Mouse (Mus musculus): ENCODE measurements at regions not wholly inside any gene's neighbourhood (a gene's known extent, or its start where the extent isn't known, plus 50 kb on each side); places are given as distances from the start of the nearest gene placed in this dataset.

DNA sequence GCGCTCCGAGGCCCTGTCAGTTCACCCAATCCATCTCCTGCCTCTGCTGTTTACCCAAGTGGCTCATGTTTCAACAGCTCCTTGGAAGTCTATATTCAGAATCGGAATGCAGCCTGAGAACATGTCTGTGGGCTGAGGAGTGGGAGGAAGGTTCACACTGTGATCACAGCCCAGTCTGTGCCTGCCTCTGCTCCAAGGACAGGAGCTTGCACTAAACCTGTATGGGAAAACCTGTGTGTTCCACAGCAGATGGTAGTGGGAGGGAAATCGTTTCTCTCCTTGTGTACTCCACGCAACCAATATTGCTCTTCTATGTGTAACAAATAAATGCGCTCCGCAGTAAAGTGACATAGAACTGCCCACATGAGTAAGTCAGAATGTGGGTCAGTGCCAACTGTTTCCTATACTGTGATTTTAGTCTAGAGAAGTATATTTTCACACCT is 514.0 kb upstream of the Epha7 start:
- Histone ChIP-seq H3K4me1 (replicated peaks) (no peaks in the 10 kb centered on the region), H3K27ac (no peak overlapping the region), H3K4me3 (replicated peaks) (no peak overlapping the region), H3K9ac (no peak overlapping the region), H3K27me3 (replicated peaks) (no peaks in the 10 kb centered on the region), H3K36me3 (no peaks in the 10 kb centered on the region), H3K9me3 (no peaks in the 10 kb centered on the region), H3K4me2 (replicated peaks) (no peak overlapping the region)
- 48% methylated on average over 7 of the region's 7 CpGs for WGBS
- ATAC-seq, result peak; percentile 20; the same call in 1 of the 2 replicates

DNA sequence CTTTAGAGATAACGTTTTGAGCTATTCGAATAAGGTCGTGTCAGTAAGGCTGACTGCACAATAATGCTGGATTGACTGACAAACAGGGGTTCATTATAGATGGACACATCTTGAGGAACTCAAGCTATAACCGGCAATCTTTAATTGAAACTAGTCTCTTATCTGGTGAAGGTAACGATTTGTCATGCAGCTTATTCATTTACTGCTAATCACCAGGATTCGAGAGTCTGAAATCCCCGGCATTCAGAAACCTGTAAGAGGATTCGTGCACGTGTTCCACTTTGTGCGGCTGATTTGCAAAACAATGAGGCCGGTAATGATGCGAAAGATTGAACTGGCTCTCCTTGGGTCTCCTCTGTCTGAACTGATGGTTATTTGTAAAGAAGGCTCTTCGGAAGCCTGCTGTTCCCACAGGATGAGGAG is 512.9 kb upstream of the Epha7 start:
- Histone ChIP-seq H3K27me3 (replicated peaks) (no peaks in the 10 kb centered on the region), H3K4me1 (replicated peaks) (no peaks in the 10 kb centered on the region), H3K9me3 (no peaks in the 10 kb centered on the region), H3K4me2 (replicated peaks) (no peak overlapping the region), H3K27ac (no peak overlapping the region), H3K9ac (no peak overlapping the region), H3K4me3 (replicated peaks) (no peak overlapping the region), H3K36me3 (no peaks in the 10 kb centered on the region)
- 67% methylated on average over 13 of the region's 13 CpGs for WGBS
- no peak for ATAC-seq

DNA sequence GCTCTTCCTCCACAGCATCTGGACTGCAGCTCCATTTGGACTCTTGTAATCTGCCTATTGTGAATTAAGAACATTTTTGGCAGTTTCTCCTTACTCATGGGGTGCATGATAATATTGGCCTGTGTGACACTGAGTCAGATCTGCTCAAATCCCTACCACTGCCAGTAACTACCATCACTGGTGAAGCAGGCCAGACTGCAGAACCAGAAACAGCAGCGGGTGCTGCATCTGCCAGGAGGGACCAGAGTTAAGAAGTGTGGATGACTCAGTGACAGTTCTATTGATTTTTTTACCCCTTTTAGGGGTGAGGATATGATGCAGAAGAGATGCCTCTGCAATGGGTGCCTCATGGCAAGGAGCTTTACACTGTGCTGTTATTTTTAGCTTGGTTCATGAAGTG is 511.2 kb upstream of the Epha7 start:
- 72% methylated on average over 1 of the region's 1 CpGs for WGBS
- Histone ChIP-seq H3K27me3 (replicated peaks) (no peaks in the 10 kb centered on the region), H3K4me1 (replicated peaks) (no peaks in the 10 kb centered on the region), H3K9ac (no peak overlapping the region), H3K4me3 (replicated peaks) (no peak overlapping the region), H3K4me2 (replicated peaks) (no peak overlapping the region), H3K36me3 (no peaks in the 10 kb centered on the region), H3K9me3 (no peaks in the 10 kb centered on the region), H3K27ac (no peak overlapping the region)
- ATAC-seq, result no peak

DNA sequence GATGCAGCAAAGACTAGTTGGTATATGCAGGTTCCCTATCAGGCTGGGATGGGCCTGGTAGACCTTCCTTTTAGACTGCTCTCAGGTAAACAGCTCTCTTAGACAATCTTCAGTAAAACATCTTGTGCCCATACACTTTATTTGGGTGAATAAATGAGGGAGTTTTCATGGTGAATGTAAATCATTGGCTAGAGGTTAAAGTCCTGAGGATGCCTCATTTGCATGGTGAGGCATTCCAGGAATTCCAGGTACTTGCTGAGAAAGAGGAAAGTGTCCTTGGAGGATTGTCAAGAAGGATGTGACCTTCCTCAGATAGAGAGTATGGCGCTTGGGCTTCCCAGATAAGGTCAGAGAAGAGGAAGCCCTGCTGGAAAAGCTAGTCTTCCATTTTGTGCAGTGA is 481.9 kb upstream of the Epha7 start:
- Histone ChIP-seq H3K27ac (no peak overlapping the region), H3K4me1 (replicated peaks) (no peaks in the 10 kb centered on the region), H3K9ac (no peak overlapping the region), H3K4me3 (replicated peaks) (no peak overlapping the region), H3K36me3 (no peaks in the 10 kb centered on the region), H3K4me2 (replicated peaks) (no peak overlapping the region), H3K9me3 (no peaks in the 10 kb centered on the region), H3K27me3 (replicated peaks) (no peaks in the 10 kb centered on the region)
- no peak for ATAC-seq
- WGBS, result 75% methylated on average over 1 of the region's 1 CpGs

DNA sequence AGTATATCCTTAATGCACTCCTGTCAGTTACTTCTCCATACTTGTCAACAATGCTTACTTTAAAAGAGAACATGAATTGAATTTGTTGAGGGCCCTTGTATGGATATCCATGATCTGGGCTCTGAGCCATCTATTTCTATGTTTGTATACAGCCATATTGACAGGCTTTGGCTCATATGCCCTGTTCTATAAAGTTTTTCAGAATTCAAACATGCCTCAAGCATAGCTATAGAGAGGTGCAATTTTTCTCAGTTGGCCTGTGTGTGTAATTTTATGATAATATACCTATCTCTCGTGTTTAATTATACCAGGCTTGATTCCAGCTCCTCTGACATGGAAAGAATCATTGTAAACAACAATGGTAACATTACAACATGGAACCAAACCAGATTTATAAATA is 448.4 kb upstream of the Epha7 start:
- H3K4me2 ChIP-seq (replicated peaks), result no peak overlapping the region
- H3K9me3 ChIP-seq, result no peaks in the 10 kb centered on the region
- no peaks in the 10 kb centered on the region for H3K4me1 ChIP-seq (replicated peaks)
- H3K9ac ChIP-seq, result no peak overlapping the region
- WGBS, result 55% methylated on average over 1 of the region's 1 CpGs
- H3K27me3 ChIP-seq (replicated peaks), result no peaks in the 10 kb centered on the region
- no peak overlapping the region for H3K27ac ChIP-seq
- H3K36me3 ChIP-seq, result no peaks in the 10 kb centered on the region
- ATAC-seq, result no peak
- H3K4me3 ChIP-seq (replicated peaks), result no peak overlapping the region

DNA sequence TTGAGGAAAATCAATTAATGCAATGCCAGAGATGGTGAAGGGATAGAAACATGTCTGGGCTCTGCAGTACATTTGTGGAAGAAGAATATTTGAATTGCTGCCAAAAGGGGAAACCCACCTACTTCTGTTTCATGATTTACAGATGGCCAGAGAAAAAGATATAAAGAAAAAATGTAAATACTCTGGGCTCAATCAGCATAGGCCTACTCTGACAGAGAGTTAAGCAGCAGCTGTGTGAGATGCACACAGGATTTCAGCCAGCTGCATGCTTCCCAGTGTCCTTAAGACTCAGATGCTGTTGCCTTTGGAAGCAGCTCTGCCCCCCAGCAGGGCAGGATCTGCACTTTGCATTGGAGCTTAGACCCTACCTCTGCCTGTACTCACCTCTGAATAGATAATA is 435.8 kb upstream of the Epha7 start:
- Histone ChIP-seq H3K36me3 (no peaks in the 10 kb centered on the region), H3K27me3 (replicated peaks) (no peaks in the 10 kb centered on the region), H3K9me3 (no peaks in the 10 kb centered on the region), H3K4me1 (replicated peaks) (no peaks in the 10 kb centered on the region), H3K27ac (no peak overlapping the region), H3K4me3 (replicated peaks) (no peak overlapping the region), H3K9ac (no peak overlapping the region), H3K4me2 (replicated peaks) (no peak overlapping the region)
- peak; percentile 61; the same call in 1 of the 2 replicates for ATAC-seq

DNA sequence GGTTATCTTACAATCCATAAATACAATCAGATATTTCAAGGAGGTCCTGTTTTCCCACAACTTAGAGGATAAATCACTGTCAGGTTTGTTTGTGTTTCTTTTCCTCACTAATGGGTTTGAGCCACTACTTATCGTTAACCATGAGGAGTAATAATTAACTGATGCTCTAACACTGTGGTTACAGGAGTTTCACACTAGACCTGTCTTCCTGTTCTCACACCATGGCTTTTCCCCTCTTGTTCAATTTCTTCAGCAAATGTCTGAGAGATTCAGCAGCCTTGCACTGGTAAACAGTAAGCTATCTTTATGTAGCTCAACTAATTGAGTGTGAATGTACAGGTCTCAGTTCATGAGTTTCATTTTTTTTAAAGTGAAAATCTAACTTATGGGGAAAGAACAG is 434.3 kb upstream of the Epha7 start:
- no peak overlapping the region for H3K27ac ChIP-seq
- H3K4me3 ChIP-seq (replicated peaks), result no peak overlapping the region
- H3K27me3 ChIP-seq (replicated peaks), result no peaks in the 10 kb centered on the region
- no peaks in the 10 kb centered on the region for H3K4me1 ChIP-seq (replicated peaks)
- no peak for ATAC-seq
- no peaks in the 10 kb centered on the region for H3K9me3 ChIP-seq
- H3K4me2 ChIP-seq (replicated peaks), result no peak overlapping the region
- no peak overlapping the region for H3K9ac ChIP-seq
- no peaks in the 10 kb centered on the region for H3K36me3 ChIP-seq
- 10% methylated on average over 1 of the region's 1 CpGs for WGBS

DNA sequence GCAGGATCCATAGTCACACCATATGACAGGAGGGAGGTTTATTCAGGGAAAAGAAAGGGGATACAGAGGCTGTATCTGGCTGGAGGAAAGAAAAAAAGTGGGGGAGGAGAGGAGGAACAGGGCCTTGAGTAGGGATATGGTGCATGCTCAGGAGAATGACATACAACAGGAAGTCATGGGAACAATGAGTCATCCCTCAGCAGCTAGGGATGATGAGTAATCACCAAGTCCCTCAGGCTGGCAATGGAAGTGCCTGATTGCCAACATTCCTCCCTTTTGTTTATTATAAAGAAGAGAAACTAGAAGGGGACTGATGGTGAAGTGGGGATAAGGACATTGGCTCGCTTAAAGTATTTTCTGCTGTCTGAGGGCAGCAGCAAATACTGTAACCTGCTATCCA is 388.6 kb upstream of the Epha7 start:
- H3K4me2 ChIP-seq (replicated peaks), result no peak overlapping the region
- WGBS, result 55% methylated on average over 1 of the region's 1 CpGs
- H3K4me1 ChIP-seq (replicated peaks), result no peaks in the 10 kb centered on the region
- H3K36me3 ChIP-seq, result no peaks in the 10 kb centered on the region
- H3K27me3 ChIP-seq (replicated peaks), result no peaks in the 10 kb centered on the region
- no peak overlapping the region for H3K9ac ChIP-seq
- H3K9me3 ChIP-seq, result no peaks in the 10 kb centered on the region
- no peak overlapping the region for H3K4me3 ChIP-seq (replicated peaks)
- ATAC-seq, result no peak
- H3K27ac ChIP-seq, result no peak overlapping the region

DNA sequence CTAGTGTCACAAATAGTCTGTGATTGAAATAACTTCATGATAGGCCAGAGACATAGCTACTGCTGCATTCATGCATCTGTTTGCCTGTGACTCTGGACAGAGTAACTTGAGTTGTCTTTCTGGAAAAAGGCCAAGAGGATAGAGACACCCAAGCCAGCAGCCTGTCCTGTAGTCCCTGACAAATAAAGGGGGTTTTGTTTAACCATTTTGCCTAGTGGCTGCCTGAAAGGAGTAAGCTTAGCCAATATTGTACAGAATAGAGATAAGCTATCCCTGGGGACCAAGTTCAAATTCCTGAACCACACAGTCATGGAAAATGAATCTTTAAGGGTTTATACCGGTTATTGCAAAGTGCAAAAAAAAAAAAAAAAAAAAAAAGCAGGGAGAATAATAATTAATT is 372.8 kb upstream of the Epha7 start:
- Histone ChIP-seq H3K9ac (no peak overlapping the region), H3K27me3 (replicated peaks) (no peaks in the 10 kb centered on the region), H3K4me3 (replicated peaks) (no peak overlapping the region), H3K36me3 (no peaks in the 10 kb centered on the region), H3K27ac (no peak overlapping the region), H3K9me3 (no peaks in the 10 kb centered on the region), H3K4me1 (replicated peaks) (no peaks in the 10 kb centered on the region), H3K4me2 (replicated peaks) (no peak overlapping the region)
- ATAC-seq, result no peak
- 55% methylated on average over 1 of the region's 1 CpGs for WGBS

DNA sequence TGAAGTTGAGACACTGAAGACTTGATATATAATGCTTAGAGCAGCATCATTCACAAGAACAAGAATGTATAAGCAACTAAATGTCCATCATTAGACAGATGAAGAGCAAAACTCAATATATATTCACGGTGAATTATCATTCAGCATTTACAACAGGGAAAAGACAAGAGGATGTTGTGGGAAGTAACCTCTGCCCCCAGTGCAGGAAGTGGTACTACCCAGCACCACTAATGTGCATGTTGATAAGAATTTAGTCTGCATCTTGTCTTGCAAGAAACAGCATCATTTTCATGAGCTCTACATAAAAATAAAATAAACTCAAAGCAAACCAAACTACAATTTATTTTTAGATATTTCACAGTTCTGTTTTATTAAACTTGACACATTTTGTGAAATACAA is 359.8 kb upstream of the Epha7 start:
- Histone ChIP-seq H3K27me3 (replicated peaks) (no peaks in the 10 kb centered on the region), H3K4me2 (replicated peaks) (no peak overlapping the region), H3K36me3 (no peaks in the 10 kb centered on the region), H3K9ac (no peak overlapping the region), H3K27ac (no peak overlapping the region), H3K4me3 (replicated peaks) (no peak overlapping the region), H3K9me3 (no peaks in the 10 kb centered on the region), H3K4me1 (replicated peaks) (no peaks in the 10 kb centered on the region)
- 74% methylated on average over 1 of the region's 1 CpGs for WGBS
- ATAC-seq, result no peak

DNA sequence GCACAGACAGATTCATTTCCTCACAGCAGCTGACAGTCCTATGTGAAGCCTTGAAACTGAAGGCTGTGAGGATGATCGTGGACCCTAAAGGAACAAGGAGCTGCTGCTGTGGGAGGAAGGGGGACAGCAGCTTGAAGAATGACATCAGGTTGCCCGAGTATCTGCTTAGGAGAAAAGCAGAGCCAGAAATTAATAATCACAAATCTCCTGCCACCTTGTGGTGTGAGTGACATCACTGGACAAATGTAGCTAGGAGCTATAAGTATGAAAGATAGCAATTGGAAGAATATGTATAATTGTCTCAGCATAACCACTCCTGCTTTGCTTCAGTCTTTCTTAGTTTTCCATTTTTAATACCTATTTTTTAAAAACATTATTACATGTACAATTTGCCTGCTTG is 356.6 kb upstream of the Epha7 start:
- Histone ChIP-seq H3K9ac (no peak overlapping the region), H3K4me1 (replicated peaks) (no peaks in the 10 kb centered on the region), H3K9me3 (no peaks in the 10 kb centered on the region), H3K4me2 (replicated peaks) (no peak overlapping the region), H3K27ac (no peak overlapping the region), H3K27me3 (replicated peaks) (no peaks in the 10 kb centered on the region), H3K4me3 (replicated peaks) (no peak overlapping the region), H3K36me3 (no peaks in the 10 kb centered on the region)
- WGBS, result 45% methylated on average over 2 of the region's 2 CpGs
- no peak for ATAC-seq
